Mouse (Mus musculus): Measurements from ENCODE around the gene Anapc5.

GRCm38 (mm10) chr5:122832996-122833395 lies 11.9 kb upstream of the Anapc5 start:
- TF ChIP-seq EP300 (IDR thresholded peaks at IDR 0.05; ENCODE audit: low read depth) (no peak), CTCF (IDR thresholded peaks at IDR 0.05; ENCODE audit: low read depth) (no peak)
